Mouse (Mus musculus) neural tube, embryonic 13.5 days (tissue): ENCODE data around the gene Fam129b. TPM values are rescaled to one million over a fixed set of nuclear protein-coding genes. Genes with fewer than 3 reads are reported as not detected.

ENCODE experiments used
- ATAC-seq: fragments of 200-750 bp; cut with Nextera tagmentation; 2 replicates; pipeline ENCODE4 v1.8.0; 2017; ENCODE audit warnings: low read depth, mild to moderate bottlenecking, moderate TSS enrichment, moderate library complexity
- H3K27ac ChIP-seq: fragments of 300-500 bp; sonication (generic); replicated peaks from 2 replicates; pipeline ENCODE4 v1.5.1; 2015; ENCODE audit warnings: moderate library complexity, mild to moderate bottlenecking, inconsistent platforms
- H3K27me3 ChIP-seq: fragments of 300-500 bp; sonication (generic); 2 replicates; pipeline ENCODE4 v1.6.1; 2015; ENCODE audit warnings: mild to moderate bottlenecking, inconsistent platforms
- H3K36me3 ChIP-seq: fragments of 300-500 bp; sonication (generic); 2 replicates; pipeline ENCODE4 v1.6.1; 2015; ENCODE audit warnings: mild to moderate bottlenecking, inconsistent platforms
- H3K4me1 ChIP-seq: fragments of 300-500 bp; sonication (generic); replicated peaks from 2 replicates; pipeline ENCODE4 v1.6.1; 2015; ENCODE audit warnings: inconsistent platforms
- H3K4me2 ChIP-seq: fragments of 300-500 bp; sonication (generic); 2 replicates; pipeline ENCODE4 v1.6.1; 2015; ENCODE audit warnings: inconsistent platforms, mild to moderate bottlenecking, moderate library complexity
- H3K4me3 ChIP-seq: fragments of 300-500 bp; sonication (generic); 2 replicates; pipeline ENCODE4 v1.5.1; 2015; ENCODE audit warnings: mild to moderate bottlenecking, inconsistent platforms
- H3K9ac ChIP-seq: fragments of 300-500 bp; sonication (generic); 2 replicates; pipeline ENCODE4 v1.6.1; 2015; ENCODE audit warnings: moderate library complexity, mild to moderate bottlenecking, inconsistent platforms
- H3K9me3 ChIP-seq: fragments of 300-500 bp; sonication (generic); 2 replicates; pipeline ENCODE4 v1.6.1; 2016; ENCODE audit warnings: inconsistent platforms
- WGBS: fragments of 180-500 bp; shearing (Covaris S2); methylation state at CpG from one replicate; pipeline ENCODE4 v1.1.7; 2015; 5-methylcytosine and 5-hydroxymethylcytosine counted together
- polyA plus RNA-seq: library from polyadenylated mRNA; unstranded; fragments of >200 nt; fragmentation: Nextera tagmentation; extraction: Ambion mirVana; gene quantifications from 2 replicates; pipeline ENCODE4 v1.2.1, GENCODE M21; 2015

Gene Fam129b
- polyA plus RNA-seq, 1 experiment from 2014 or later: 37.3 TPM

DNA sequence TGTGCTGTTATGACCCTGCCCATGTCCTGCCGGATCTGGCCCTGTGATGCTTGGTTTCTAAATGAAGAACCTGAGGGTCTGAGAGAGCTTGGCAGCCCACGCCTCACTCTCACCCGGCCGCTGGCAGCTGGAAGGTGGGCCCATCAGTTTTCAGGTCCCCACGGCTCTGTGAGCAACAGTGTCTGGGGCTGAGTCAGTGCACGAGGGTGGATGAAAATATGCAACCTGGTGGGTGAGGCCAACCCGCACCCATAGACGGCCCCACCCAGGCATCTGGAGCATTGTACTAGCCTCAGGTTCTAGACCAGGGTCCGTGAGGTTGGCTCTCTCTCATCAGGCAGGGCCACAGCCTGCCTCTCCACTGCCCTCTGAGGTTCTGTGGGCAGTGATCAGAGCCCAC, 26.2 kb downstream of the Fam129b start:
- Histone ChIP-seq H3K4me2 (no peak overlapping the region), H3K9me3 (no peaks in the 10 kb centered on the region), H3K27me3 (no peaks in the 10 kb centered on the region), H3K27ac (no peak overlapping the region), H3K9ac (no peak overlapping the region), H3K36me3 (no peaks in the 10 kb centered on the region), H3K4me3 (no peak overlapping the region), H3K4me1 (peaks cover 28% of the 10 kb centered on the region)
- no peak for ATAC-seq
- WGBS: 88% methylated on average over 9 of the region's 9 CpGs

DNA sequence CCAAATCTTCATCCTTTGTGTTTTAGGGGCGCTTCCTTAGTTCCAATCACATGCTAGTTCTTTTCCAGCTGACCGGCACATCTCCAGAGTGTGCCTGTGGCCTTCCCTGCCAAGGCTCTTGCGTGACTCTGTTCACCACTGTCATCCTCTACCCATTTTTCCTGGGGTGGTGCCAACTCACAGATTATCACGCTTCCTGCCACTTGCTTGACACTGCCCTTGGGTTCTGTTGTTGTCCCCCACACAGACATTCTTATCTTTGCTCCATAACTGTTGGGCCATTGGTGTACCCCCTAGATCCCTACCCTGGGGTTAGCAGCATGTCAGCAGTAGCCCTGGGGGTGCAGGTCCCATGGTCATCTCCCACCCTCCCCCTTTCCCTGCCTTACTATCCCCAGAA, 27.6 kb downstream of the Fam129b start:
- WGBS: 90% methylated on average over 4 of the region's 4 CpGs
- Histone ChIP-seq H3K9me3 (no peaks in the 10 kb centered on the region), H3K36me3 (no peaks in the 10 kb centered on the region), H3K9ac (no peak overlapping the region), H3K27ac (no peak overlapping the region), H3K4me2 (no peak overlapping the region), H3K4me1 (peaks cover 31% of the 10 kb centered on the region), H3K4me3 (no peak overlapping the region), H3K27me3 (no peaks in the 10 kb centered on the region)
- ATAC-seq: no peak

DNA sequence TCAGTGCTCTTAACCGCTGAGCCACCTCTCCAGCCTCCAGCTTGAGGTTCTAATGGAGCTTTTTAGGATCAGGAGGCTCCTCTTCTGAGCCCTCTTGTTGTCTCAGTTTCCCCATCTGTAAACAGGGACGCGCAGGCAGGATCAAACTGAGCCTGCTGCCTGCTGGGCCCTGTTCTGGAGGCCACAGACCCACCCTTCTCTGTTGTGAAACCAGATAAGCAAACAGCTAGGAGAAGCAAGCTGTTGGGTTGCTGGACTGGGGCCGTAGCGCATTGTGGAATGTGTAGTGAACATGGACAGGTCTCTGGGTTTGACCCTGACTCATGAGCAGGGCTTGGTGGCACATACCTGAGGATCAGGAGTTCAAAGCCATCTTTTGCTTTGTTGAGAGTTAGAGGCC, 28.7 kb downstream of the Fam129b start:
- Histone ChIP-seq H3K4me3 (no peak overlapping the region), H3K27me3 (no peaks in the 10 kb centered on the region), H3K27ac (no peak overlapping the region), H3K4me1 (peaks cover 35% of the 10 kb centered on the region), H3K36me3 (no peaks in the 10 kb centered on the region), H3K4me2 (no peak overlapping the region), H3K9ac (no peak overlapping the region), H3K9me3 (no peaks in the 10 kb centered on the region)
- no peak for ATAC-seq
- 96% methylated on average over 5 of the region's 5 CpGs for WGBS

DNA sequence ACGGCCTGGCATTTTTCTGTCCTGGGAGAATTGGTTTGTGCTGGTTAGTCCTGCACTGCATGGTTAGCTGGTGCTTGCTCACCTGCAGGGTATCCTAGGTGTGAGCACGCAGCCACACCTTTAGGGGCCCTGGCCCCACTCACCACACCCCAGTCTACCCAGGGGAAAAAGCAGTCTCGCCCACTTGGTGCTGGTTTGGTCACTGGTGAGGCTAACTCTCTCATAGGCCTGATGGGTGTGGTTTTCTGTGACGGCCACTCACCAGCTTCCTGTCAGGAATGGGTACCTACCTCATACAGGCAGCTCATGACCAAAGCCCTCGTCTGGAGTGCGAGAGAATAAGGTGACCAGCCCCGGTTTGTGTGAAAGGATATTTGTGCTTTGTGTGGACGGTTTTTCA, 29.4 kb downstream of the Fam129b start:
- H3K9me3 ChIP-seq: no peaks in the 10 kb centered on the region
- no peaks in the 10 kb centered on the region for H3K27me3 ChIP-seq
- H3K4me1 ChIP-seq: peaks cover 35% of the 10 kb centered on the region
- no peak overlapping the region for H3K27ac ChIP-seq
- H3K4me3 ChIP-seq: no peak overlapping the region
- no peak for ATAC-seq
- 79% methylated on average over 8 of the region's 8 CpGs for WGBS
- H3K9ac ChIP-seq: peak overlapping the region; percentile 41; the same call in 1 of the 2 replicates
- H3K4me2 ChIP-seq: no peak overlapping the region
- H3K36me3 ChIP-seq: peaks cover 6% of the 10 kb centered on the region; the same call in 1 of the 2 replicates

DNA sequence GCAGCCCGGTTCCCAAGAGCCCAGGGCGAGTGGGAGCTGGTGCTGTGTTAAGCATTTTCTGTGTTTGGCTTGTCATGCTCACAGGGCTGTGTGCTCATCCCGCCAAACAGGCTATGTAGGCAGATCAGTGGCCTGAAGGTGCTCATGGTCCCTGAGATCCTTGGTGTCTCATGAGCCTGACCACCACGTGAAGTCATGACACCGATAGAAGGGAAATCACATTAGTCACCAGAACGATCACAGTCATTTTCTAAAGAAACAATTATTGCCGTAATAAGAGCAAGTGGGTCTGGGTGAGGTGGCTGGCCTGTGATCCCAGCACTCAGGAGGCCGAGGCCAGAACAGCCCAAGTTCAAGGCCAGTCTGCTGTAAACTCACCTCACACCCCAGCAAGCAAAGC, 31.5 kb downstream of the Fam129b start:
- H3K4me1 ChIP-seq: peaks cover 35% of the 10 kb centered on the region
- no peak overlapping the region for H3K4me3 ChIP-seq
- H3K9me3 ChIP-seq: no peaks in the 10 kb centered on the region
- no peak for ATAC-seq
- WGBS: 50% methylated on average over 8 of the region's 8 CpGs
- H3K4me2 ChIP-seq: no peak overlapping the region
- no peaks in the 10 kb centered on the region for H3K27me3 ChIP-seq
- peak overlapping the region; percentile 67 for H3K27ac ChIP-seq
- H3K9ac ChIP-seq: 0 out of 2 replicates have a peak overlapping the region, but pooled peaks have one; percentile 31
- peaks cover 23% of the 10 kb centered on the region for H3K36me3 ChIP-seq

DNA sequence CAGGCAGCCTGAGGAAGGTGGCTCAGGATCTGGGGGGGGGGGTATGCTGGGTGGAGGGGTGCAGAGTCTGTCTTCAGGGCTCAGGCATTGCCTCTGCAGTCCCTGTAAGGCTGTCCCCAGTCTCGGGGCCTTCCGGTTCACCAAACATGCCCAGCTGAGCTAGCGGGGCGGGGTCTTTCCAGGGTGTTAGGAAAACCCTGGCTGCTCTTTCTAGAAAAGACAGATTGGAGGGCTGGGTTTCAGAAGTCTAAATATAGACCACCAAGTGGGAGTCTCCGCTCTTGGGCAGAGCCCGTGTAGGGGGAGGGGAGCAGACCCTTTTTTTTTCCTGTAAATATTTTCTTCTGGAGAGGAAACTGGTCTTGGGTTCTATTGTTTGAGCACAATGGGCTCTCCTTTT, 32.4 kb downstream of the Fam129b start:
- peak overlapping the region; percentile 31; the same call in 1 of the 2 replicates for H3K9ac ChIP-seq
- WGBS: 3% methylated on average over 6 of the region's 6 CpGs

DNA sequence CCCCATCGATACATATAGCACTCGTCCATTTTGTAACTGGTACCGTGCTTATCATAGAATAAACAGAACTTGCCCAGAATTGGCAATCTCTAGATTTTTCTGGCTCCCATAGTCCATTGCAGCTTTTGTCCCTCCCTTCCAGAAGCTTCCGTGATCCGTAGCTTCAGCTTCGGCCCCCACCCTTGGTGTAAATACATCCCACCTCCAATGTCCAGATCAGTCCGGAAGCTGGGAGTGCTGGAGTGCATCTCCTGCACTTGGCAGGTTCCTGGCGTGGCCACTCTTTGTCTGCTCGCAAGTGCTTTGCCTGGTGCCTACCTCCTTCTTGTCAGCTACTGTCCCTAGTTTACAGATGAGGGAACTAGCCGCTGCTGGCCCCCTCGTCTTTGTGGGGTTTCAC, 32.9 kb downstream of the Fam129b start:
- Histone ChIP-seq H3K9me3 (no peaks in the 10 kb centered on the region), H3K36me3 (peaks cover 35% of the 10 kb centered on the region), H3K4me1 (peaks cover 35% of the 10 kb centered on the region), H3K27ac (peak overlapping the region; percentile 67), H3K4me2 (0 out of 2 replicates have a peak overlapping the region, but pooled peaks have one; percentile 11), H3K27me3 (no peaks in the 10 kb centered on the region), H3K4me3 (no peak overlapping the region), H3K9ac (peak overlapping the region; percentile 31; the same call in 1 of the 2 replicates)
- ATAC-seq: no peak
- 36% methylated on average over 11 of the region's 11 CpGs for WGBS

More for the DNA sequence above, 32.4 kb downstream of the Fam129b start:
- Histone ChIP-seq H3K4me3 (no peak overlapping the region), H3K27ac (peak overlapping the region; percentile 67), H3K4me2 (0 out of 2 replicates have a peak overlapping the region, but pooled peaks have one; percentile 11), H3K36me3 (peaks cover 30% of the 10 kb centered on the region), H3K27me3 (no peaks in the 10 kb centered on the region), H3K9me3 (no peaks in the 10 kb centered on the region), H3K4me1 (peaks cover 35% of the 10 kb centered on the region)
- ATAC-seq: 0 out of 2 replicates have a peak, but pooled peaks have one; percentile 42

DNA sequence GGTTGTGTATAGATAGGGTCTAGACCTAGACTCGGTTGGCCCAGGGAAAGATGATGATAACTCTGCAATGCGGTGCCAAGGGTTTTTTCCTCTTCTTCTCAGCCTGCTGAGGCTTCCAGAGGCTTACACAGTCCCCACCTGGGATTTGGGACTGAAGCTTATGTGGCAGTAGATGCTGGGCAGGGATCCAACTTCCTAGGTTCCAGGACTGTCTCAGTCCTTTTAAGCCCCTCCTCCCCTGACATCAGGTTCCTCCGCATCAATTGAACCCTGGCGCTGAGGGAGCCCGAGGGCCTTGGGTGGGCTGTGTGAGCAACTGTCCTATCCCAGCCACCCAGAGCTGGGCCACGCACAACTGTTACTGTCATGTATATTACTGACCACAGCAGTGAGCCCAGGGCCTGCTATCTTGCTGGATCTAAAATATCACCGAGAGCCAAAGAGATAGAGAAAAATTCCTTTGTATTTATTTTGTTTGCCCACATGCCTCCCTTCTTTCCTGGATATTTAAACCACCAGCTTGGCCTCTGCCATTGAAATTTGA, 35.8 kb downstream of the Fam129b start:
- H3K4me3 ChIP-seq: no peak overlapping the region
- H3K4me2 ChIP-seq: no peak overlapping the region
- WGBS: 82% methylated on average over 7 of the region's 7 CpGs
- no peaks in the 10 kb centered on the region for H3K9me3 ChIP-seq
- H3K27ac ChIP-seq: no peak overlapping the region
- H3K36me3 ChIP-seq: peaks cover 46% of the 10 kb centered on the region
- peaks cover 26% of the 10 kb centered on the region for H3K4me1 ChIP-seq
- H3K9ac ChIP-seq: no peak overlapping the region
- ATAC-seq: no peak
- no peaks in the 10 kb centered on the region for H3K27me3 ChIP-seq

DNA sequence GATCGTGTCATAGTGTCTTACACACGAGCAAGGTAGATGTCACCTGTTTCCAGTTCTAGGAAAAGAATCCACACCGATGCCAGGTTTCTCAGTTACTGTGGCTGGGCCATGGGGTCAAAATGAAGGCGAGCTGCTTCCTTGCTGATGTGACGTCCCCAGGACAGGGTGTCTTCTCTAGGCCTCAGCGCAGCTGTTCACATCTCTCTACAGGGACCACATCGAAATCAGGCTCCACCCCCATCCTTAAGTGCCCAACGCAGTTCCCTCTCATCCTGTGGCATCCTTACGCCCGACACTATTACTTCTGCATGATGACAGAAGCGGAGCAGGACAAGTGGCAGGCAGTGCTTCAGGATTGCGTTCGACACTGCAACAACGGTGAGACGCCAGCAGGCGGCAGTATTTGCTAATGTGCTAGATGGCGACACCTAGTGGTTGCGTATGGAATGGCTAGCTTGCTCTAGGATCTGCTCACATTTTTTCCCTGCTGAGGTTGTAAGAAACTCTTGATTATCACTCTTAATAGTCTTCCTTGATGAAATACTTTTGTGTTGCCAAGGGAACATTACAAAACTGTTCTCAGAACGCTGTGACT, 36.4 kb downstream of the Fam129b start:
- H3K36me3 ChIP-seq: peaks cover 49% of the 10 kb centered on the region
- 31% methylated on average over 19 of the region's 19 CpGs for WGBS

DNA sequence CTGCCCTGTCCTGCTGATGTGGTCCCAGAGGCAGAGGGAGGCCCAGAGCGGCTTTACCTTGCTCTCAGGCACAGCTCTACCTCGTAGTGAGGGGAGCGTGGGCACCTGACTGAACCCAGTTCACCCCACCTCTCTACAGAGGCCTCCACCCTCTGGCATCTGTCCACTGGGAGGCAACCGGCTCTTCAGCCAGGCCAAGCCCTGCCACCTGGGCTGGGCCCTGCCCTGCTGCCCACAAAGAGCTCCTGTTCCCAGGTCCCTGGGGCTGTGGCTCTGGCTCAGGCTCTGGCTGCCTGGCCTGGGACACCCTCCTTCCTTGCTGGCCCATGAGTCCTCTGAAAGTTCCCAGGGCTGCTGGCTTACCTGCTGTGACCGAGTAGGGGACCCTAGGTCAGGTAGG, 38.4 kb downstream of the Fam129b start:
- peak overlapping the region; percentile 64 for H3K27ac ChIP-seq
- H3K9me3 ChIP-seq: no peaks in the 10 kb centered on the region
- peaks cover 67% of the 10 kb centered on the region for H3K36me3 ChIP-seq
- no peak overlapping the region for H3K4me3 ChIP-seq
- H3K27me3 ChIP-seq: no peaks in the 10 kb centered on the region
- H3K4me2 ChIP-seq: no peak overlapping the region
- no peak for ATAC-seq
- WGBS: 76% methylated on average over 5 of the region's 5 CpGs
- peak overlapping the region; percentile 50 for H3K9ac ChIP-seq
- no peaks in the 10 kb centered on the region; the same call in 1 of the 2 replicates for H3K4me1 ChIP-seq

More for the DNA sequence above, 36.4 kb downstream of the Fam129b start:
- Histone ChIP-seq H3K9ac (no peak overlapping the region), H3K4me2 (no peak overlapping the region), H3K4me3 (no peak overlapping the region), H3K4me1 (peaks cover 20% of the 10 kb centered on the region), H3K27me3 (no peaks in the 10 kb centered on the region), H3K9me3 (no peaks in the 10 kb centered on the region), H3K27ac (no peak overlapping the region)
- ATAC-seq: no peak

DNA sequence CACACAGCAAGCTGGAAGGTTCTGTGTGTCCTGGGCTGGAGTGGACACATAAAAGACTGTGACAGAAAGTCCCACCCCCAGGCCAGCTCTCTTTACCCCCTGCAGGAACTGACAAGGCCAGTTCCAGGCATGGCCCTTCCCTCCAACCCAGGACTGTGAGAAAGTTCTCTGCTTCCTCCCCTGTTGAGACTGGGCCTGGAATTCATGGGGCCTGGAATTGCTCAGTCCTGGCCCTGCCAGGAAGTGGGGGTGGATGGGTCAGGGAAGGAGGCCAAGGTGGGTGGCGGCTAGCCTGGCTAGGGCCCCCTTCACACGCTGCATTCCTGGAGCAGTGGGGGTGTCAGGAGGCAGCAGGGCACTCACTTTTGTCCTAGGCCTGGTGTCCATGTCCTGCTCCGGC, 39.0 kb downstream of the Fam129b start:
- no peak overlapping the region for H3K4me3 ChIP-seq
- H3K9ac ChIP-seq: no peak overlapping the region
- ATAC-seq: 0 out of 2 replicates have a peak, but pooled peaks have one; percentile 9
- H3K4me2 ChIP-seq: no peak overlapping the region
- H3K36me3 ChIP-seq: peaks cover 70% of the 10 kb centered on the region
- H3K27me3 ChIP-seq: no peaks in the 10 kb centered on the region
- H3K27ac ChIP-seq: peak overlapping the region; percentile 64
- H3K4me1 ChIP-seq: no peaks in the 10 kb centered on the region; the same call in 1 of the 2 replicates
- no peaks in the 10 kb centered on the region for H3K9me3 ChIP-seq
- WGBS: 44% methylated on average over 3 of the region's 3 CpGs

DNA sequence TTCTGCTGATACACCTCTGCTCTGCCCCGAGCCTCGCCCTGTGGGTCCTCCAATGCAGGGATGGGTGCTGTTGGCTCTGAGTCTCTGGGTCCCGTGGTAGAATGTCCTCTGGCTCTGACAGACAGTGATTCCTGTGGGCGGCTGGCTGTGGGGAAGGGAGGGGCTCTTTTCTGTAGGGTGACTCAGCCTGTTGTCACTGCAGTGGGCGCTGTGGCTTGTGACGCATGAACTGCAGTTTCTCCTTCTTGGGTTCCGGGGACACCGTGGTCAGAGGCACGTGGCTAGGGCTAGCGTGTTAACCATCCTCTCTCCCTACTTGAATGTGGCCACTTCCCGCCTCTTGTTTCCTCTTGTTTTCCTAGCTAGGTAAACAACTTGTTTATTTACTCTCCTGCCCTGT, 41.6 kb downstream of the Fam129b start:
- no peaks in the 10 kb centered on the region; the same call in 1 of the 2 replicates for H3K4me1 ChIP-seq
- no peaks in the 10 kb centered on the region for H3K9me3 ChIP-seq
- no peak overlapping the region for H3K4me2 ChIP-seq
- no peaks in the 10 kb centered on the region for H3K27me3 ChIP-seq
- H3K36me3 ChIP-seq: peaks cover 76% of the 10 kb centered on the region
- no peak overlapping the region for H3K9ac ChIP-seq
- no peak for ATAC-seq
- H3K27ac ChIP-seq: no peak overlapping the region
- WGBS: 83% methylated on average over 11 of the region's 11 CpGs
- H3K4me3 ChIP-seq: no peak overlapping the region
